Mouse (Mus musculus): ENCODE measurements around the gene Elmod1. TPM values are rescaled to one million over a fixed set of nuclear protein-coding genes. Genes with fewer than 3 reads are reported as not detected.

The Elmod1 gene
- polyA plus RNA-seq, 1 experiment from 2014 or later: 0.27 TPM

- no peak for ATAC-seq (ENCODE audit: insufficient read depth, low FRiP score)
- no peak overlapping the region for H3K9ac ChIP-seq (ENCODE audit: low read length)
- H3K36me3 ChIP-seq (ENCODE audit: control insufficient read depth, insufficient read depth, low read length): no peaks in the 10 kb centered on the region
- no peak overlapping the region for H3K4me2 ChIP-seq (ENCODE audit: low read depth, low read length)
- no peaks in the 10 kb centered on the region for H3K9me3 ChIP-seq (replicated peaks; ENCODE audit: control insufficient read depth, low read length)
- WGBS: 71% methylated on average over 7 of the region's 7 CpGs
- H3K4me1 ChIP-seq (ENCODE audit: control insufficient read depth, insufficient read depth, low read length): no peaks in the 10 kb centered on the region
- H3K4me3 ChIP-seq (replicated peaks; ENCODE audit: low read length): no peak overlapping the region
- no peaks in the 10 kb centered on the region for H3K27me3 ChIP-seq (ENCODE audit: control insufficient read depth, insufficient read depth, low read length)
- H3K27ac ChIP-seq (ENCODE audit: low read length): no peak overlapping the region
Measured at GRCm38 (mm10) chr9:53895827-53896226, 79.3 kb downstream of the Elmod1 start.

- Histone ChIP-seq H3K4me3 (replicated peaks; ENCODE audit: low read length) (no peak overlapping the region), H3K9me3 (replicated peaks; ENCODE audit: control insufficient read depth, low read length) (no peaks in the 10 kb centered on the region), H3K9ac (ENCODE audit: low read length) (no peak overlapping the region), H3K4me2 (ENCODE audit: low read depth, low read length) (no peak overlapping the region), H3K36me3 (ENCODE audit: control insufficient read depth, insufficient read depth, low read length) (no peaks in the 10 kb centered on the region), H3K27ac (ENCODE audit: low read length) (no peak overlapping the region), H3K4me1 (ENCODE audit: control insufficient read depth, insufficient read depth, low read length) (no peaks in the 10 kb centered on the region), H3K27me3 (ENCODE audit: control insufficient read depth, insufficient read depth, low read length) (no peaks in the 10 kb centered on the region)
- no peak for ATAC-seq (ENCODE audit: insufficient read depth, low FRiP score)
- 3% methylated on average over 1 of the region's 1 CpGs for WGBS
Measured at GRCm38 (mm10) chr9:53890075-53890474, 85.0 kb downstream of the Elmod1 start.

DNA sequence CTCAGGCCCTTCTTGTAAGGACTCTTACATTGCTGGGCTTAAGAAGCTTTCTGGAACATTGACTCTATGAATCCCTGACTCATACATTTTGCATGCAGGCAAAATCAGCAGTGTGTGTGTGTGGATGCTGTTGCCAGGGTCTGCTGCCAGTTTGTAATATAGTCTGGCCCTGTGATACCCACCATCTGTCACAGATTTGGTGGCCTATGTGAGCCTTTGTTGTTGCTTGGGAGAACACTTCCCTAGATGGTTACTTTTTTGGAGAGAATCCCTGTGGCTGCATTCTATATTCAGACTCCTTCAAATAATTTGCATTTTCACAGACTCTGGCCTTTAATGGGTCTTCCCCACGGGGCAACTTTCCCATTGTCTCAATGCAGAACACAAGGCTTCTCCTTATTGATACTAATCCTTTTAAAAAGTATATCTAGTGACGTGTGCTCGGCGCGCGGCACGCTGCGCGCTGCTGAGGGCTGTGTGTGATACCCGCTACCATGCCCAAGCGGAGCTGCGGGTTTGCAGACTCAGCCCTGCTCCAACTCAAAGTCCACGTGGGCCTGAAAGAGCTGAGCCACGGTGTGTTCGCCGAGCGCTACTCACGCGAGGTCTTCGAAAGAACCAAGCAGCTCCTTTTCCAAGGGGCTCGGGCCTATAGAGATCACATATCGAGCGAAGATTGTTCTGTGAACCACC is 91.4 kb downstream of the Elmod1 start:
- WGBS: 92% methylated on average over 23 of the region's 23 CpGs
- Histone ChIP-seq H3K4me2 (ENCODE audit: low read depth, low read length) (no peak overlapping the region), H3K4me1 (ENCODE audit: control insufficient read depth, insufficient read depth, low read length) (no peaks in the 10 kb centered on the region), H3K4me3 (replicated peaks; ENCODE audit: low read length) (no peak overlapping the region), H3K27ac (ENCODE audit: low read length) (no peak overlapping the region), H3K9me3 (replicated peaks; ENCODE audit: control insufficient read depth, low read length) (no peaks in the 10 kb centered on the region), H3K9ac (ENCODE audit: low read length) (no peak overlapping the region), H3K27me3 (ENCODE audit: control insufficient read depth, insufficient read depth, low read length) (no peaks in the 10 kb centered on the region), H3K36me3 (ENCODE audit: control insufficient read depth, insufficient read depth, low read length) (no peaks in the 10 kb centered on the region)
- no peak for ATAC-seq (ENCODE audit: insufficient read depth, low FRiP score)

GRCm38 (mm10) chr9:53877423-53877822 is 97.7 kb downstream of the Elmod1 start:
- Histone ChIP-seq H3K4me2 (ENCODE audit: low read depth, low read length) (no peak overlapping the region), H3K4me3 (replicated peaks; ENCODE audit: low read length) (no peak overlapping the region), H3K9me3 (replicated peaks; ENCODE audit: control insufficient read depth, low read length) (no peaks in the 10 kb centered on the region), H3K27me3 (ENCODE audit: control insufficient read depth, insufficient read depth, low read length) (no peaks in the 10 kb centered on the region), H3K36me3 (ENCODE audit: control insufficient read depth, insufficient read depth, low read length) (no peaks in the 10 kb centered on the region), H3K9ac (ENCODE audit: low read length) (no peak overlapping the region), H3K27ac (ENCODE audit: low read length) (no peak overlapping the region), H3K4me1 (ENCODE audit: control insufficient read depth, insufficient read depth, low read length) (no peaks in the 10 kb centered on the region)
- no peak for ATAC-seq (ENCODE audit: insufficient read depth, low FRiP score)
- WGBS: 41% methylated on average over 2 of the region's 2 CpGs

DNA sequence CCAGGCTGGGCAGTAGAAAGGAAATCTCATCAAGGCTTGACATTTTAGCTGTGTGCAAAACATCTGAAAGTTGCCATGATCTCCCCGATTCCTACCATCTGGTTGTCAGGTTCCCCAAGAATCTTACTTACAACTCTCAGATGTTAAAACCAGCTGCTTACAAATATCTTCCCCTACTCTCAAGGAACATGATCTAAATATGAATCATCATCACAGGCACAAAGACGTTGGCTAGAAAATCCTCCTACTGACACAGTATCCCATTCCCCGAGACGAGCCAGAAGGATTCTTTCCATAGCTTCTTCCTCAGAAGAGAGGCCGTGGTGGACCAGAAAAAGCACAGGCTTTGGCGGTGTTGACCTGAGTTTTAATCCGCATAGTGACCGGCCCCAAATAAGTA is 101.9 kb downstream of the Elmod1 start:
- Histone ChIP-seq H3K27ac (ENCODE audit: low read length) (no peak overlapping the region), H3K9ac (ENCODE audit: low read length) (no peak overlapping the region), H3K4me3 (replicated peaks; ENCODE audit: low read length) (no peak overlapping the region), H3K27me3 (ENCODE audit: control insufficient read depth, insufficient read depth, low read length) (no peaks in the 10 kb centered on the region), H3K36me3 (ENCODE audit: control insufficient read depth, insufficient read depth, low read length) (no peaks in the 10 kb centered on the region), H3K4me1 (ENCODE audit: control insufficient read depth, insufficient read depth, low read length) (no peaks in the 10 kb centered on the region), H3K9me3 (replicated peaks; ENCODE audit: control insufficient read depth, low read length) (no peaks in the 10 kb centered on the region), H3K4me2 (ENCODE audit: low read depth, low read length) (no peak overlapping the region)
- ATAC-seq (ENCODE audit: insufficient read depth, low FRiP score): no peak
- 75% methylated on average over 8 of the region's 8 CpGs for WGBS

Other genes starting within 250 kb of the Elmod1 start
- 7.9 and 9.4 TPM in 2 replicates for gene Slc35f2, start 203.8 kb downstream of the Elmod1 start, polyA plus RNA-seq (2015; fragmentation: Nextera tagmentation; extraction: Ambion mirVana)
- gene Sln, start 125.1 kb downstream of the Elmod1 start, polyA plus RNA-seq (2015; fragmentation: Nextera tagmentation; extraction: Ambion mirVana): 2.0 and 74.3 TPM in 2 replicates
- 0.05 and 0.21 TPM in 2 replicates for gene Tnfaip8l3, start 93.1 kb upstream of the Elmod1 start, polyA plus RNA-seq (2015; fragmentation: Nextera tagmentation; extraction: Ambion mirVana)